Mouse (Mus musculus) E14TG2a.4 (cell line): ENCODE results near the gene Pla2g16.

ENCODE experiments used
- CTCF ChIP-seq: conservative IDR thresholded peaks from 2 replicates; pipeline ENCODE4 v1.5.1; 2014; ENCODE audit warnings: low read length
- NANOG ChIP-seq: IDR thresholded peaks from 2 replicates; pipeline ENCODE4 v1.6.1; 2014; ENCODE audit warnings: borderline replicate concordance, low read length, mixed read lengths
- POU5F1 ChIP-seq: IDR thresholded peaks from 2 replicates; pipeline ENCODE4 v1.6.1; 2014; ENCODE audit warnings: low read length, borderline replicate concordance

GRCm38 (mm10) chr19:7516437-7516836 is 40.8 kb upstream of the Pla2g16 start:
- TF ChIP-seq CTCF (no peak), POU5F1 (no peak), NANOG (no peak)
